Mouse (Mus musculus): ENCODE results near the gene Lrfn4.

The Lrfn4 gene

DNA sequence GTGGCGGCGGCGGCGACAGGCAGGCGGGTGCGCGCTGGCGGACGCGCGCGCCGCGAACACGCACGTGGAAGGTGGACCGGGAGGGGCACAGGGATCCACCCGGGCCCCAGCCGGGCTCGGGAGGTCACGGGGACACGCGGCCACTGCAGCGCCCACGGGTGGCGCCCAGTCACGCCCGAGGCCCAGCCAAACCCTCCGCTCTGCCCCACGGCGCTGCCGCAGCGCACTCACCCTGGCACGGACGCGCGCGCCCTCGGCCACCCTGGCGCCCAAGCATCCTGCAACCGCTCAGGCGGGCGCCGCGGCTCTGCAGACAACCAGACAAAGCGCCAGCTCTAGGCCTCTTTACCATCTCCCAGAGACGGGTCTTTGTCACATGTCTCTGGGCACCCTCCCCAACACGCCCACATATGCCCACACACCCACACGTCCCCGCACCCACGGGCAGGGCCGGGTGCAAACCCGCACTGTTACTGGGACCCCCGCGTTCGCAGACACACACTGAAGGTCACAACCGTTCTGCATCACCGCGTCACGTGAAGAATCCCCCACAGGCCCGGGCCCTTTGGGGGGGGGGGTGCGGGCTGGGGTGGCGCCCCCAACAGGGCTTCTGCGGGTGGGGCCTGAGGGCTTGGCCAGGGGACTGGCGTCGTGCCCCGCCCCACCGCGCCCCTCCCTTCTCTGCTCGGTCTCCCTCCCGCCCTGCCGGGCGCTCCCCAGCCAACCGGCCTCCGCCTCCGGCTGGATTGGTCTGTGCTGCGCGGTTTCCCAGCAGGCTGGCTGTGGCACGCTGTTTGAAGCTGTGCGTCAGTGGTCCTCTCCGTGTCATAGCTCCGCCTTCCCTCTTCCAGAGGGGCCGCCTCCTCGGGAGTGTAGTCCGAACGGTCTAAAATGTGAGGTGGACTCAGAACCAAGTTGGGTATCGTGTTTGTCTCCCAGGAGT, at the start of gene Lrfn4:
TSS of gene Lrfn4 (minus strand) at position 517 of the 943 bp plus-strand sequence.
- DNase-seq (ENCODE audit: low spot score in 2 of 2): peak in 1 of 2 experiments; percentile 39

DNA sequence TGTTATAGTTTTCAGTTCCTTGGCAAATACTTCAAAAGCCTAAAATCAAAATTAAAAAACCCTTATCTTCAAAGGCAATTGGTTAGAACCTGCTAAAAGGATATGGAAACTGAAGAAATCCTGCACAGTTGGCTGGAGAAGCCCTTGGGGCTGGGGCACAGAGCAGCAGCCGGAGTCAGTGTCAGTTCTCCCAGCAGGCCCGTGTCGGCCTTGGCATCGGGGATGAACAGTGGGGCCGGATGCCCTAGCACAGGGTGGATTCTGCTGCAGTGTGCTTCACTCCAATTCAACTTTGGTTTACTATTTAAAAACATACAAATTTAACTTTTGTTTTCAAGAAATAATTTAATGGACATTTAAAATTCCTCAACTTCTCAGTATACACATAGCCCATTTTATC, 42.7 kb upstream of the Lrfn4 start:
- DNase-seq (ENCODE audit: low spot score in 2 of 2): no peak

DNA sequence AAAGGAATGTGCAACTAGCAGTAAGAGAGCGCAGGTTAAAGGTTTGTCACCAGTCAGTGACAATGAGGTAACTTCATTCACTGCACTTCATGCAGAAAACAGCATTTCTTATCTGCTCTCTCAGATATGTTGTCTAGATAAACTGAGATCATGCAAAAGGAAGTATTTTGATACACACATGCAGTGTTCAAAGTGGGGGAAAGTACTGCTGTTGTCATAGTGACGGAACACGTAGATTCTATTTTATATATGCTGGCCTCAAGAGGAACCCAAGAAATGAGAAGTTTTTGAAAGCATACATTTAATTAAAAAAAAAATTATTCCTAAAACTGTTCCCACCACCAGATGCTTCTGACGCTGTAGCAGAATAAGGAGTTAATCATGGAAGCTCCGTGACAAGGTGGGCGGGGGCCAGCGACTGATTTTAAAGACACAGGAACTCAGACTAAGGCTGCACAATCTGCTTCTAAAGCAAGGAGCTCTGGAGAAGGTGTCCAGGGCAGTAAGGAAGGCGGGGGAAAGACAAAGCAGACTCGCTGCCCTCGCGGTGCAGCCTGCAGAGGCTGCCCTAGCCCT, 31.5 kb upstream of the Lrfn4 start:
- no peak for DNase-seq (ENCODE audit: low spot score in 2 of 2)

DNA sequence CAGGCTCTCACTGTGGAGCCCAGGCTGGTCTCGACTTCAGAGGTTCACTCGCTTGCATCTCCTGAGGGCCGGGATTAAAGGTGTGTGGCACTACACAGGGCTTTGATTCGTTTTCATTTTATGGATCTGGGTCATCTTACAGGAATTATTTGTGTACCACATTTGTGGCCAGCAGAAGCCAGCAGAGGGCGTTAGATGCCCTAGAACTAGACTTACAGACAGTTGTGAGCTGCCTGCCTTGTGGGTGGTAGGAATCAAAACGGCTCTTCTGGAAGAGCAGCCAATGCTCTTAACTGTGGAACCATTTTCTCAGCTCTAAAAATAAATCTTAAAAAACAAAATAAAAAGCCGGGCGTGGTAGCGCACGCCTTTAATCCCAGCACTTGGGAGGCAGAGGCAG, 28.8 kb upstream of the Lrfn4 start:
- DNase-seq (ENCODE audit: low spot score in 2 of 2): no peak

DNA sequence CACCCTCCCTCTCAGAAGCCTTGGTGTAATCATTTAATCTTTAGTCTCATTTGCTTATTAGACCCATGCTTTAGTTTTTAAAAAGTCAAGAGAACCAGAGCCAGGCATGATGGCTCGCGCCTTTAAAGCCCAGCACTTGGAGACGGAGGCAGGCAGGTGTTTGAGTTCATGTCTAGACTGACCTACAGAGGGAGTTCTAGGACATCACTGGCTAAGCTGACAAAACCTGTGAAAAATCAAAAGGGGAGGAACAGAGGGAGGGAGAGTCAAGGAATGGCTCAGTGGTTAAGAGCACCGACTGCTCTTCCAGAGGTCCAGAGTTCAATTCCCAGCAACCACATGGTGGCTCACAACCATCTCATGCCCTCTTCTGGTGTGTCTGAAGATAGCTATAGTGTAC, 20.5 kb upstream of the Lrfn4 start:
- no peak for DNase-seq (ENCODE audit: low spot score in 2 of 2)

DNA sequence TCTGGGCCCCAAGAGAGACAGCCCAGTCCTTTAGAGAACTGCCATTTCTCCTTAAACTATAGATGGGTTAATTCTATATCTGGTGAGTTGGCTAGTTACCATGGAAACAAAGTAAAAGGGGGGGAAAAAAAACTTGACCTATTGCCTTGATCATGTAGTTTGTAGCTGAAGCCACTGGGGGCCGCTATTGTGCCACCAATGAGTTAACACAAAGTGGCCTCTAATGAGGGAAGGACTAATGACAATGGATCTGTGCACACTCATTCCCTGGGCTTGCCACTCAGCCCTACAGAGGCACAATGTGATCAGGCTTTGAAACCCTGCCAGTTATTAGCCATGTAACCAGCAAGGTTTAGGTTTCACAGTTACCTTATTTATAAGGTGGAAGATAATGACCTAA, 13.4 kb upstream of the Lrfn4 start:
- peak in 1 of 2 experiments; percentile 51 for DNase-seq (ENCODE audit: low spot score in 2 of 2)

DNA sequence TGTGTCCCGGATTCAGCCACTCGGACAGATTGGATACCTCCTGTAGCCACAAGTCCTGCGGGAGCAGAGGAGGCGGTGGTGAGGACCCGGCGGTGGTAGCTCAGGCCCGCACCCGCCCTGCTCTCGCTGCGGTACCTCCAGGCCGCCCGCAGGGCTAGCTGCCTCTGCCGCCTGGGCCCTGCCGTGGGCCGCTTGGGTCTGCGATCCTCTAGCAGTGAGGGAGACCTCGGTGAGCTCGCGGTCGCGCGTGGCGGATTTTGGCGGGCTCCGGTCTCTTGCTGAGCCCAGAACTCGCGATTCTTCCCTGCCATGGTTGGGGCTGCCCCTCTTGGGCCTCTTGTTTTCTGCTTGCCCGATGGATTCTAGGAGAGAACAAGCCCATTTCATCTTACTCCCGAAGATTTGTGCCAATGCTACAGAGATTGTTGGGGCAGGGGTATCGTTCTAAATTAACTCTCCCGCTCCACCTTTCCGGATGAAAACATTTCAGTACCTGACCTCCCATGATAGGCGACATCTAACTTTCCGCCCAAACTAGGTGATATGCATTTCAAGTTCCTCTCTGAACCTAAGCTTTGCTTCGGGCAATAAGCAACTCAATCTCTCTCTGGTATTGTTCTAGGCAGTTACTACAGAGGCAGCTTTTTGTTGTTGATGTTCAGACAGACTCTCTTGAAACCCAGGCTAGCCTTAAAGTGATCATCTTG, 10.5 kb upstream of the Lrfn4 start:
- no peak for DNase-seq (ENCODE audit: low spot score in 2 of 2)

DNA sequence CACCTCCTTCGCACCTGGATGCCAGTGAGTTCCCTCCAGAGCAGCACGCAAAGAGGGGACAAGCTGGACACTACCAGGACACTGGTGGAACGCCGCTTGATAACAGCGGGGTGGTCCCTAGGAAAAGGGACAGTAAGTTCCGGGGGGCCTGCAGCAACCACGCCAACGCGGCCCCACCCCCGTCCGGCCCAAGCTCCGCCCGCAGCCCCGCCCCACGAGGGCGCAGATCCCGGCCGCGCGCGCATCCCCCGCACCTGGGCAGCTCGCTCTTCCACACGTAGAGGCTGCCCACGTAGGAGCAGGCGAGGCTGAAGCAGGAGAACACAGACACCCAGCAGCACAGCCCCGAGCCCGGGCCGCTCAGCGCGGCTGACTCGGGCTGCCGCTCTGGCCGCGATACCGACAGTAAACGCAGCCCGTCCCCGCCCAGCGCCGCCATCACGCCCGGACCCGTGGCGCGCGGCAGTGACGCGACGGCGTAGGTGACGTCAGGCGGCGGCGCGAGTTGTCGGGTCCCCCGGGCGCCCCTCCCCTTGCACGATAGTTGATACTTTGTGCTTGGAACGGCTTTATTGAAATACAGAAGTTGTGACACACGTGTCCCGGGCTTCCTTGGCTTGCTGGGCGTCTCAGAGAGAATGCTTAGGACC, 9.8 kb upstream of the Lrfn4 start, which contains the start of gene Rce1:
TSS of gene Rce1 (minus strand) at position 463 of the 650 bp plus-strand sequence.
- peak; percentile 74 to 90 for DNase-seq (ENCODE audit: low spot score in 2 of 2)

DNA sequence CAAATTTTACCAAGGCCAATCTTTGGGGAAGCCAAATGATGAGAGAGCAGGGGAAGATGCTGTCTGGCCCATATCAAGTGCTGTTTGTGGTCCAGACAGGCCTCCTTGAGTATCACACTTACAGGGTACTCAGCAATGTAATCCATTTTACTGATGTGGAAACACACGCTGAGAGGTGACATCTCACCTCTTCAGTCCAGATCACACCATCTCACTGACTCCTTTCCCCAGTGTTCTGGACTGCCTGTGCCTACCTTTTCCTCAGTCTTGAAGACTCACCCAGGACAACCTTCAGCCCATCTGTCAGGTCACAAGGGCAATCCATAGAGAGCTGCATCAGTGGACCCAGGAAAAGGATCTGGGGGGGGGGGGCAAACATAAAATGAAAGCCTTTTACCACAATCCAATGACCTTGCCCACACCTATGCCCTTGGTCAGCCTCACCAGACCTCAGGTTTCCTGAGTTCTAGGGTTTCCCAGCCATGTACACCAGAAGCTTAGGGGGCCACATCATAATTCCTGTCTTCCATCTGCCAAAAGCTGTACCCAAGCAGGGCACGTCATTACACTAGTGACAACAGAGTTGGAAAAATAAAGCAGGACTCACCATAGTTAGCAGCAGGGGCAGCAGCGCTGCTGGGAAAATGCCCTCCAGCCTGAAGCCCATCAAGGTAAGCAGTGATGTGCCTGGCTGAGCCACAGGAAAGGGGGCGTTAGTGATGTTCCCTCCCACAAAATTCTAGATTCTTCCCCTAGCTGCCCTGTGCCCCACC, 9.1 kb upstream of the Lrfn4 start:
- DNase-seq (ENCODE audit: low spot score in 2 of 2): no peak

DNA sequence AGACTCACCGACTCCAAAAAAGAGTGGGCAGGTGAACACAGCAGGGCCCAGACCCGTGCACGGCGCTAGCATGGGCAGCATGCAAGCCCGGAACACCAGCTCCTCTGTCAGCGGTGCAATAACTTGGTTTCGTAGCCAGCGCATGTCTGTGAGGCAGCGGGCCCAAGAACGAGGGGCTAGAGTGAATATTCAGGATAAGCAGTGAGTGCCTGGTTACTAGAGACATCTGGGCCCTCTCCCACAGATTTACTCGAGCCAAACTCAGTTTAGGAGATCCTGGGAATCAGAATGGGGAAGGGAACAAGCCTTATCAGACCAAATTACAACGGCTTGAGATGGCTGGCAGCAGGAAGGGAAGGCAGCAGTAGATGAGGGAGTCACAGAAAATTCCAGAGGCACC, 8.5 kb upstream of the Lrfn4 start:
- no peak for DNase-seq (ENCODE audit: low spot score in 2 of 2)

DNA sequence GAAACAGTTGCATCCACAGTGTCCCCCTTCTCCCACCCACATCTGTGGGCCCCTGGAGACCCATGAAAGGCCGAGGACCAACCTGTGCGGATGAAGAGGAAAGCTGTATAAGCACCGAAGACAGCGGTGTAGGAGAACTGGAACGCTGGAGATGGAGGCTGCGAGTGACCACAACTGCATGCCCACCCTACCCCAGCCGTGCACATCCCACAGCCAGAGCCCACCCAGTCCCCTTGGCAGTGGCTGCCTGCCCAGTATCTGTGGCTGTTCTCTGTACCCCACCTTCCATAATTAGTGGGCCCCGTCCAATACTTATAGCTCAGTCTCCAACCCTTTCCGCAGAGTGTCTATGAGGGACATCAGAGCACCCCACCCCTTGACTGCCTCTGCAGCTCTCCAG, 8.0 kb upstream of the Lrfn4 start:
- no peak for DNase-seq (ENCODE audit: low spot score in 2 of 2)

DNA sequence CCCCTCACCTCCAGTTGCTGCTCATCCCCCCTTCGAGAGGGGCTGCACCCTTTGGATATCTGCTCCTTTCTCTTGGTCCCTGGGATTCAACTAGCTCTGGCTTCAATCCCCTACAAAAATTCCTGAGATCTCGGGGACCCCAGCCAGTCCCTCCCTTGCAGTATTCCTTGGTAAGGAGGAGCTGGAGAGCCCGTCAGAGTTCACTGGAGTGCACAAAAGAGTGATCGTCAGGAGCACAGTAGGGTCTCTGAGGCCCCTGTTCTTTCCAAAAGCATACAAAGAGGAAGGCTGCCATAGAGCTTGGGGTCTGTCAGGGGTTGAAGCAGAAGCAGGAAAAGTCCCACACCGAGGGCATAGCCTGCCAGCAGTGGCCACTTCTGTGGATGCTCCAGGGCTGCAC, 7.3 kb upstream of the Lrfn4 start:
- DNase-seq (ENCODE audit: low spot score in 2 of 2): no peak

DNA sequence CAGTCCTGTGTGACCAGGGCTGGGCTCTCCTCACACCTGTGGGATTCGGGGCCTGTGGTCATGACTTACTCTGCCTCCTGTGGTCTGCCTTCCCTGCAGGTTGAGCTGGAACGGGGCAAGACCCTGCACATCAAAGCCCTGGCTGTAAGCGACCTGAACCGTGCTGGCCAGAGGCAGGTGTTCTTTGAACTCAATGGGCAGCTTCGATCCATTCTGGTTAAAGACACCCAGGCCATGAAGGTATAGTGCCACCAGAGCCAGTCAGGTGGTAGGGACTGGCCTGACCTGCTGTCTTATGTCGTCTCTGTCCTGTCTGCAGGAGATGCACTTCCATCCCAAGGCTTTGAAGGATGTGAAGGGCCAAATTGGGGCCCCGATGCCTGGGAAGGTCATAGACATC, 5.3 kb upstream of the Lrfn4 start:
- no peak for DNase-seq (ENCODE audit: low spot score in 2 of 2)

DNA sequence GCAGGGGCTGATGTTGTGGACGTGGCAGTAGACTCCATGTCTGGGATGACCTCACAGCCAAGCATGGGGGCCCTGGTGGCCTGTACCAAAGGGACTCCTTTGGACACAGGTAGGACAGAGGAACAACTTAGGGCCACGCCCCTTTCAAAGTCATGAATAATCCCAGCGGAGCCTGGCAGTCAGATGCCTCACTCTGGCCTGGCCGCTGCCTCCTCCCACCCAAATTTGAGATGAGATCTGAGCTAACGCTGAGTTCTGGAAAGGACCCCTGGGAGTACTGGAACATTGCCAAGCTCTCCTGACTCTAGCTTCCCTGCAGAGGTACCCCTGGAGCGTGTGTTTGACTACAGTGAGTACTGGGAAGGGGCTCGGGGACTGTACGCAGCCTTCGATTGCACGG, 4.0 kb upstream of the Lrfn4 start:
- DNase-seq (ENCODE audit: low spot score in 2 of 2): no peak

DNA sequence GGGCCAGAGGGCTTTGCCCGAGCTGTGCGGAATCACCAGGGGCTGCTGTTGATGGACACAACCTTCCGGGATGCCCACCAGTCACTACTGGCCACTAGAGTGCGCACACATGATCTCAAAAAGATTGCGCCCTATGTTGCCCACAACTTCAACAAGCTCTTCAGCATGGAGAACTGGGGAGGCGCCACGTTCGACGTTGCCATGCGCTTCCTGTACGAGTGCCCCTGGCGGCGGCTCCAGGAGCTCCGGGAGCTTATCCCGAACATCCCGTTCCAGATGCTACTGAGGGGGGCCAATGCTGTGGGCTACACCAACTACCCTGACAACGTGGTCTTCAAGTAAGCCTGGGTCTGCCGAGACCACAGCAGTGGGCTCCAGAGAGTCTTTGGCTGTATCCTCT, 2.7 kb upstream of the Lrfn4 start:
- no peak for DNase-seq (ENCODE audit: low spot score in 2 of 2)

DNA sequence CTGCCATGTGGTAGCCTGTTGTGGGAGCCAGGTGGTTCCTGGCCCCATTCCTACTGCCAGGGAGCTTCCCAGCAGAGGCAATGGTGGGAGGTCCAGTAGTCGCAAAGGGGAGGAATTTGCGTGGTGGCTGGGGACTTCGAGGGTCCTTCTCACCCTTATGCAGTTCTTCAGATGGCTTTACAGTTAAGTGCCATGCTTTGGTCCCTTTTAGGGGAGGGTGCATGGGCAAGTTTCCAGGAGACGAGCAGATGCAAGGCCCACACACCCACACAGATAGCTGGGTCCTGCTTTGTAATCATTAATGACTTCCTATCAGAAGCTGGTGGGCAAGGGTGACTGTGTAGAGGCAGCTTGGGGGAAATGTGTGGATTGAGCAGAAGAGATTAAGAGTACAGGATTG, 1.1 kb upstream of the Lrfn4 start:
- no peak for DNase-seq (ENCODE audit: low spot score in 2 of 2)

DNA sequence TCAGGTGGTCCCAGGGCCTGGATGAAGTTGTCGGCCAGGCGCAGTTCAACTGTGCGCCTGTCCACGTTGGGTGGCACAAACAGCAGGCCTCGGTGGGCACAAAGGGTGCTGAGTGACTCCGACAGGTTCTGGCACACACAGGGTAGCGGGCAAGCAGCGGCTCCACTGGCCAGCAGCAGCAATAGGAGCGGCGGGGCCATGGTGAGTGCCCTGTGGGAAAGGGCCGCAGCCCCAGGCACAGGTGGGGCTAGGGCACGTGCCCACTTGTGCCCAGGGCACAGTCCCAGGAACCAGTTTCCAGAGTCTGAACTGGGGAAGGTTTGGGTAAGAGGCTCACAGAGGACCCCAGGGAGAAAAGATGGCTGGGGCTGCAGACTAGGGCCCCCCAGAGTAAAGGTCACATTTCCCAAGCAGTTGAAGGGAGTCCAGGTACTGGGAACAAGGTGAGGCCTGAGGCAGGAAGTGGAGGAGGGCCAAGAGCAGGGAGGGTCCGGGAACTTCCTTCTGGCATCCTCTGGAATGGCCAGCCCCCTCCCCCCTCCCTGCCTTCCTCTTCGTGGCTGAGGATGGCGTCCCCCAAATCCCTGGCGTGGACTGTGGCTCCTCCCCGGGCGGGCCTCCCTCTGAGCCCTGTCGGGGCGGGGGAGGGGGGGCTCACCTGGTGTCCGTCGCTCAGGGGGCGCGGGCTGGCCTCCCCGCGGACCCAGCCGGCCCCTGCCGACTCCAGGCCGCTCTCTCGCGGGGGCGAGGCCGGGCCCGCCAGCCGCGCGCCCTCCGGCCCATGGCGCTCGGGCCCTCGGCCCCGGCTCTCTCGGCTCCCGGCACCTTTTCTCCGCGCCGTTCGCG, 939 bp downstream of the Lrfn4 start:
- no peak for DNase-seq (ENCODE audit: low spot score in 2 of 2)

DNA sequence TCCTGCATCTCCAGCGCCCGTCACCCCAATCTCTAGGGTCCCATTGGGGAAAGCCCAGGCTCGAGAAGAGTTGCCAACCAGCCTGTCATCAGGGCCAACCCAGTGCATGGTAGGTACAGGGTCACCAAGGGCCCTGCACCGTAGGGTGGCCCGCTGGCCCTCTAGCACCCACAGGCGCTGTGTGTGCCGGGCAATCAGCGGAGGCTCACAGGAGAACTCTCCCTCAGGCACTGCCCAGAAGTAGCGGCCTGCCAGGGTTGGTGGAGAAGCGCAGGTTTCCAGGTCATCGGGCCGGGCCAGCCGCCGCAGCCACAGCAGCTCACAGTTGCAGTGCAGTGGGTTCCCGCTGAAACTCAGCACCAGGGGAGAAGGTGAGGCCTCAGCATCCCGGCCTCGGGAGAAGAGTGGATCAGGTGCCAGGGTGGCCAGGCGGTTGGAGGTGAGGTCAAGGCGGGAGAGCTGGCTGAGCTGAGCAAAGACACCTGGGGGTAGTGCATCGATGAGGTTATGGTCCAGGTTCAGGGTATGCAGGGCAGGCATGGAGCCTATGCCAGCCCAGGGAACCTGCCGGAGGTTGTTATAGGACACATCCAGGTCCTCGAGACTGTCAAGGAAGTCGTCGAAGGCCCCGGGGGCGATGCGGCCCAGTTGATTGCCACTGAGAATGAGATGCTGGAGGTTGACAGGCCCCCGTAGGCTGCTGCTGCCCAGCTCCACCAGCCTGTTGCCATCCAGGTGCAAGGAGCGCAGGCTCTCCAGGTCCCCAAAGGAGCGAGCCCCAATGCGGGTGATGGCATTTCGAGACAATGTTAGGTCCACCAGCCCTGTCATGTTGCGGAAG, 1.8 kb downstream of the Lrfn4 start:
- no peak for DNase-seq (ENCODE audit: low spot score in 2 of 2)

DNA sequence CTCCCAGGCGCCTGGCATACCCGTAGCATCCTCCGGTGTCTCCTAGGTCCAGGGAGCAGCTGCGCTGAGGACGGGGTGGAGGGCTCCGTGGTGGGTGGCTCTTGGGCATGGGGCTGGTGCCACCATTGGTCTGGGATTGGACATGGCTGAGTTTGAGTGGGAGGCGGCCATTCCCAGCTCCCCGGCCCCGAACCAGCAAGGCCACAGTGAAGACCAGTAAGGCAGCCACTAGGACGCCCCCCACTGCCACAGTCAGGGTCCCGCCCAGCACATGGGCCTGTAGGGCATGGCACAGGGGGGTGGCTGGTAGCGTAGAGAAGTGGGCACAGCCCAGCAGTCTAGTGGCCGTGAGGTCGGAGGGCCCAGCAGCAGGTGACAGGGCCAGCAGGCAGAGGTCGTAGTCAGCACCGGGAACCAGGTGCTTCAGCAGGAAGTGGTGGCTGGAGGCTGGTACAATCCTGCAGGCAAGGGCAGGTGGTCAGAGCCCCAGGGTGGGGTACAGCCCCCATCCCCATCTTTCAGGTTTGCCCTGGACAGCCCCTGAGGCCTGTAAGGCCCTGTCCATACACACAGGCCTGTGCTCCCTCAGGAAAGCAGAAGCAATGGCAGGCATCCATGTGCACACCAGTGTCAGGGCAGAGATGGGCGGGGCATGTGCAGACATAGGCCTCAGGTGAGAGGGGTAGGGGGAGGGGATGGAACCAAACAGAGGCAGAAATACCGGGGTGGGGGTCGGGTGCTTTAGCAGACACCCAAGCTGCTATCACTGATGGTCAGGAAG, 3.1 kb downstream of the Lrfn4 start:
- DNase-seq (ENCODE audit: low spot score in 2 of 2): no peak

Data from spleen, postnatal 14 days (tissue).